Mouse (Mus musculus) E14TG2a.4 (cell line): Measurements from ENCODE around the gene Il1r1.

Experiments
- H3K27me3 ChIP-seq: 2 replicates; pipeline ENCODE4 v1.6.1; 2014; ENCODE audit warnings: low read length, control low read depth; ENCODE audit not compliant: insufficient read depth
- H3K36me3 ChIP-seq: 2 replicates; pipeline ENCODE4 v1.6.1; 2014; ENCODE audit warnings: low read length, control low read depth; ENCODE audit not compliant: insufficient read depth
- H3K4me1 ChIP-seq: replicated peaks from 2 replicates; pipeline ENCODE4 v1.6.1; 2014; ENCODE audit warnings: low read depth, low read length, control low read depth
- H3K4me3 ChIP-seq: replicated peaks from 2 replicates; pipeline ENCODE4 v1.5.1; 2014; ENCODE audit warnings: mild to moderate bottlenecking, low read length
- H3K9me3 ChIP-seq: 2 replicates; pipeline ENCODE4 v1.6.1; 2014; ENCODE audit warnings: low read length, control low read depth
- CTCF ChIP-seq: conservative IDR thresholded peaks from 2 replicates; pipeline ENCODE4 v1.5.1; 2014; ENCODE audit warnings: low read length
- NANOG ChIP-seq: IDR thresholded peaks from 2 replicates; pipeline ENCODE4 v1.6.1; 2014; ENCODE audit warnings: borderline replicate concordance, low read length, mixed read lengths
- POU5F1 ChIP-seq: IDR thresholded peaks from 2 replicates; pipeline ENCODE4 v1.6.1; 2014; ENCODE audit warnings: low read length, borderline replicate concordance

The Il1r1 gene

GRCm38 (mm10) chr1:40237094-40237493 is 12.2 kb downstream of the Il1r1 start:
- Histone ChIP-seq H3K27me3 (peaks cover 2% of the 10 kb centered on the region; the same call in 1 of the 2 replicates), H3K36me3 (no peaks in the 10 kb centered on the region), H3K4me3 (no peak overlapping the region), H3K9me3 (no peaks in the 10 kb centered on the region), H3K4me1 (no peaks in the 10 kb centered on the region)
- TF ChIP-seq NANOG (no peak), POU5F1 (no peak), CTCF (no peak)

GRCm38 (mm10) chr1:40240353-40241092 is 15.6 kb downstream of the Il1r1 start:
- no peaks in the 10 kb centered on the region for H3K9me3 ChIP-seq
- peaks cover 2% of the 10 kb centered on the region; the same call in 1 of the 2 replicates for H3K27me3 ChIP-seq
- no peaks in the 10 kb centered on the region for H3K4me1 ChIP-seq
- no peak overlapping the region for H3K4me3 ChIP-seq
- H3K36me3 ChIP-seq, result no peaks in the 10 kb centered on the region
- no peak for TF ChIP-seq CTCF

- Histone ChIP-seq H3K4me3 (no peak overlapping the region), H3K36me3 (no peaks in the 10 kb centered on the region), H3K27me3 (peaks cover under 1% of the 10 kb centered on the region; the same call in 1 of the 2 replicates), H3K9me3 (no peaks in the 10 kb centered on the region), H3K4me1 (no peaks in the 10 kb centered on the region)
- TF ChIP-seq NANOG, result no peak
- TF ChIP-seq POU5F1, result no peak
- no peak for TF ChIP-seq CTCF
Measured at GRCm38 (mm10) chr1:40242717-40243116, 17.8 kb downstream of the Il1r1 start.

GRCm38 (mm10) chr1:40243561-40243998 is 18.7 kb downstream of the Il1r1 start:
- H3K4me1 ChIP-seq, result no peaks in the 10 kb centered on the region
- TF ChIP-seq NANOG (no peak), POU5F1 (no peak), CTCF (no peak)
- no peaks in the 10 kb centered on the region for H3K9me3 ChIP-seq
- no peaks in the 10 kb centered on the region for H3K36me3 ChIP-seq
- H3K27me3 ChIP-seq, result no peaks in the 10 kb centered on the region
- H3K4me3 ChIP-seq, result no peak overlapping the region

GRCm38 (mm10) chr1:40250425-40250824 is 25.5 kb downstream of the Il1r1 start:
- no peaks in the 10 kb centered on the region for H3K27me3 ChIP-seq
- H3K4me1 ChIP-seq, result no peaks in the 10 kb centered on the region
- H3K36me3 ChIP-seq, result no peaks in the 10 kb centered on the region
- no peaks in the 10 kb centered on the region; the same call in 1 of the 2 replicates for H3K9me3 ChIP-seq
- no peak overlapping the region for H3K4me3 ChIP-seq
- TF ChIP-seq POU5F1 (no peak), NANOG (no peak), CTCF (no peak)

- H3K4me3 ChIP-seq, result no peak overlapping the region
- H3K27me3 ChIP-seq, result no peaks in the 10 kb centered on the region
- no peaks in the 10 kb centered on the region for H3K4me1 ChIP-seq
- no peaks in the 10 kb centered on the region for H3K36me3 ChIP-seq
- TF ChIP-seq CTCF (no peak), POU5F1 (no peak), NANOG (no peak)
- no peaks in the 10 kb centered on the region; the same call in 1 of the 2 replicates for H3K9me3 ChIP-seq
Measured at GRCm38 (mm10) chr1:40252507-40252906, 27.6 kb downstream of the Il1r1 start.

- TF ChIP-seq NANOG (no peak), CTCF (no peak), POU5F1 (no peak)
- Histone ChIP-seq H3K36me3 (no peaks in the 10 kb centered on the region), H3K9me3 (no peaks in the 10 kb centered on the region; the same call in 1 of the 2 replicates), H3K4me3 (no peak overlapping the region), H3K27me3 (no peaks in the 10 kb centered on the region), H3K4me1 (no peaks in the 10 kb centered on the region)
Measured at GRCm38 (mm10) chr1:40253940-40254339, 29.1 kb downstream of the Il1r1 start.

GRCm38 (mm10) chr1:40254347-40255057 is 29.6 kb downstream of the Il1r1 start:
- no peak overlapping the region for H3K4me3 ChIP-seq
- no peaks in the 10 kb centered on the region for H3K27me3 ChIP-seq
- H3K4me1 ChIP-seq, result no peaks in the 10 kb centered on the region
- H3K36me3 ChIP-seq, result no peaks in the 10 kb centered on the region
- no peaks in the 10 kb centered on the region; the same call in 1 of the 2 replicates for H3K9me3 ChIP-seq
- TF ChIP-seq NANOG (no peak), POU5F1 (no peak), CTCF (no peak)
